Mouse (Mus musculus) megakaryocyte, embryonic 14.5 days (primary cell): Measurements from ENCODE around the gene Art4. TPM values are rescaled to one million over a fixed set of nuclear protein-coding genes. Genes with fewer than 3 reads are reported as not detected.
A peak's percentile ranks its signal among the peaks of the same experiment; 100 is the strongest.

Source experiments
- H3K27me3 ChIP-seq: replicated peaks from 2 replicates; pipeline ENCODE3; 2012; ENCODE audit warnings: inconsistent platforms
- H3K36me3 ChIP-seq: replicated peaks from 2 replicates; pipeline ENCODE3; 2012; ENCODE audit warnings: low read length, inconsistent platforms, mixed read lengths
- H3K4me1 ChIP-seq: 2 replicates; pipeline ENCODE4 v1.6.1; 2012; ENCODE audit warnings: inconsistent platforms
- H3K4me3 ChIP-seq: replicated peaks from 2 replicates; pipeline ENCODE3; 2012; ENCODE audit warnings: moderate library complexity, mild to moderate bottlenecking, inconsistent platforms
- H3K9me3 ChIP-seq: 2 replicates; pipeline ENCODE4 v1.6.1; 2012; ENCODE audit warnings: inconsistent platforms
- FLI1 ChIP-seq: IDR thresholded peaks from 2 replicates; pipeline ENCODE4 v1.6.1; 2012; ENCODE audit warnings: low read length, inconsistent platforms, mixed read lengths
- GATA1 ChIP-seq: IDR thresholded peaks from 3 replicates; pipeline ENCODE4 v1.6.1; 2012; ENCODE audit warnings: mixed read lengths, low read length, inconsistent platforms, borderline replicate concordance
- polyA plus RNA-seq: library from polyadenylated mRNA; stranded (reverse); fragments of >175 nt; gene quantifications from 2 replicates; pipeline ENCODE4 v1.2.3, GENCODE M21; 2012; ENCODE audit warnings: low replicate concordance; ENCODE audit not compliant: insufficient read depth

Art4 gene
- polyA plus RNA-seq, 1 experiment = 0.32 TPM

GRCm38 (mm10) chr6:136816826-136817225 is 40.7 kb downstream of the Art4 start:
- Histone ChIP-seq H3K9me3 (no peaks in the 10 kb centered on the region), H3K4me3 (no peak overlapping the region), H3K27me3 (no peaks in the 10 kb centered on the region), H3K4me1 (peaks cover 23% of the 10 kb centered on the region), H3K36me3 (peaks cover 98% of the 10 kb centered on the region)
- TF ChIP-seq FLI1 (no peak), GATA1 (no peak)

GRCm38 (mm10) chr6:136815381-136815780 is 42.2 kb downstream of the Art4 start:
- H3K36me3 ChIP-seq = peaks cover 98% of the 10 kb centered on the region
- no peaks in the 10 kb centered on the region for H3K9me3 ChIP-seq
- TF ChIP-seq FLI1 (no peak), GATA1 (no peak)
- no peaks in the 10 kb centered on the region for H3K27me3 ChIP-seq
- H3K4me3 ChIP-seq = no peak overlapping the region
- peaks cover 32% of the 10 kb centered on the region for H3K4me1 ChIP-seq

GRCm38 (mm10) chr6:136813117-136813516 is 44.4 kb downstream of the Art4 start:
- Histone ChIP-seq H3K36me3 (peaks cover 85% of the 10 kb centered on the region), H3K27me3 (no peaks in the 10 kb centered on the region), H3K4me3 (peak overlapping the region; percentile 46), H3K4me1 (peaks cover 40% of the 10 kb centered on the region), H3K9me3 (no peaks in the 10 kb centered on the region)
- no peak for TF ChIP-seq FLI1
- no peak for TF ChIP-seq GATA1

- Histone ChIP-seq H3K4me1 (peaks cover 56% of the 10 kb centered on the region), H3K27me3 (no peaks in the 10 kb centered on the region), H3K4me3 (no peak overlapping the region), H3K36me3 (peaks cover 66% of the 10 kb centered on the region), H3K9me3 (no peaks in the 10 kb centered on the region)
- no peak for TF ChIP-seq GATA1
- TF ChIP-seq FLI1 = no peak
These were observed 46.3 kb downstream of the Art4 start for GRCm38 (mm10) chr6:136811196-136811595.

- H3K9me3 ChIP-seq = no peaks in the 10 kb centered on the region
- H3K27me3 ChIP-seq = no peaks in the 10 kb centered on the region
- peaks cover 62% of the 10 kb centered on the region for H3K4me1 ChIP-seq
- H3K4me3 ChIP-seq = peak overlapping the region; percentile 94
- peaks cover 52% of the 10 kb centered on the region for H3K36me3 ChIP-seq
- TF ChIP-seq GATA1 (no peak), FLI1 (no peak)
These were observed 47.9 kb downstream of the Art4 start for GRCm38 (mm10) chr6:136809673-136810072.

- no peaks in the 10 kb centered on the region for H3K27me3 ChIP-seq
- peaks cover 60% of the 10 kb centered on the region for H3K4me1 ChIP-seq
- TF ChIP-seq GATA1 = no peak
- TF ChIP-seq FLI1 = no peak
- peak overlapping the region; percentile 94 for H3K4me3 ChIP-seq
- peaks cover 46% of the 10 kb centered on the region for H3K36me3 ChIP-seq
- no peaks in the 10 kb centered on the region for H3K9me3 ChIP-seq
These were observed 48.5 kb downstream of the Art4 start for GRCm38 (mm10) chr6:136809077-136809476.

- Histone ChIP-seq H3K27me3 (no peaks in the 10 kb centered on the region), H3K4me3 (peak overlapping the region; percentile 94), H3K36me3 (peaks cover 41% of the 10 kb centered on the region), H3K4me1 (peaks cover 64% of the 10 kb centered on the region), H3K9me3 (no peaks in the 10 kb centered on the region)
- no peak for TF ChIP-seq FLI1
- TF ChIP-seq GATA1 = no peak
These were observed 48.9 kb downstream of the Art4 start for GRCm38 (mm10) chr6:136808631-136809046.

GRCm38 (mm10) chr6:136808014-136808417 is 49.5 kb downstream of the Art4 start, which contains the start of gene H2afj:
Gene H2afj (plus strand): TSS chr6:136808244.
- H3K4me1 ChIP-seq = peaks cover 66% of the 10 kb centered on the region
- H3K9me3 ChIP-seq = no peaks in the 10 kb centered on the region
- H3K4me3 ChIP-seq = peak within 1 kb of the TSS; percentile 94
- no peaks in the 10 kb centered on the region for H3K27me3 ChIP-seq
- peaks cover 35% of the 10 kb centered on the region for H3K36me3 ChIP-seq
- no peak for TF ChIP-seq FLI1
- no peak for TF ChIP-seq GATA1

GRCm38 (mm10) chr6:136807395-136808013 is 50.0 kb downstream of the Art4 start:
- no peak for TF ChIP-seq FLI1
- TF ChIP-seq GATA1 = no peak
- Histone ChIP-seq H3K27me3 (no peaks in the 10 kb centered on the region), H3K4me3 (peak overlapping the region; percentile 94), H3K4me1 (peaks cover 65% of the 10 kb centered on the region), H3K36me3 (peaks cover 30% of the 10 kb centered on the region), H3K9me3 (no peaks in the 10 kb centered on the region)

GRCm38 (mm10) chr6:136806819-136807218 is 50.7 kb downstream of the Art4 start:
- peaks cover 61% of the 10 kb centered on the region for H3K4me1 ChIP-seq
- H3K9me3 ChIP-seq = no peaks in the 10 kb centered on the region
- H3K36me3 ChIP-seq = peaks cover 23% of the 10 kb centered on the region
- no peak for TF ChIP-seq GATA1
- TF ChIP-seq FLI1 = no peak
- H3K4me3 ChIP-seq = no peak overlapping the region
- H3K27me3 ChIP-seq = no peaks in the 10 kb centered on the region
